Mouse (Mus musculus) midbrain, embryonic 14.5 days (tissue): ENCODE results near the gene Rbl1. TPM values are rescaled to one million over a fixed set of nuclear protein-coding genes. Genes with fewer than 3 reads are reported as not detected.

Source experiments
- ATAC-seq: fragments of 200-750 bp; cut with Nextera tagmentation; 2 replicates; pipeline ENCODE4 v1.8.0; 2017; ENCODE audit warnings: moderate number of reproducible peaks, moderate library complexity; ENCODE audit not compliant: low FRiP score, low TSS enrichment
- DNase-seq: peaks from one replicate; pipeline ENCODE4 v3.0.0-alpha.2; 2015
- H3K27ac ChIP-seq: fragments of 300-500 bp; sonication (generic); replicated peaks from 2 replicates; pipeline ENCODE4 v1.5.1; 2014; ENCODE audit warnings: mild to moderate bottlenecking, low read depth, low read length, moderate library complexity
- H3K27me3 ChIP-seq: fragments of 300-500 bp; sonication (generic); 2 replicates; pipeline ENCODE4 v1.6.1; 2014; ENCODE audit warnings: low read length, control low read depth, mixed read lengths; ENCODE audit not compliant: control insufficient read depth, insufficient read depth
- H3K36me3 ChIP-seq: fragments of 300-500 bp; sonication (generic); 2 replicates; pipeline ENCODE4 v1.6.1; 2014; ENCODE audit warnings: low read length, control low read depth; ENCODE audit not compliant: control insufficient read depth, insufficient read depth
- H3K4me1 ChIP-seq: fragments of 300-500 bp; sonication (generic); 2 replicates; pipeline ENCODE4 v1.6.1; 2014; ENCODE audit warnings: mild to moderate bottlenecking, antibody characterized with exemption, low read length, control low read depth; ENCODE audit not compliant: control insufficient read depth, insufficient read depth
- H3K4me2 ChIP-seq: fragments of 300-500 bp; sonication (generic); 2 replicates; pipeline ENCODE4 v1.6.1; 2014; ENCODE audit warnings: mild to moderate bottlenecking, low read length, moderate library complexity
- H3K4me3 ChIP-seq: fragments of 300-500 bp; sonication (generic); replicated peaks from 2 replicates; pipeline ENCODE4 v1.5.1; 2014; ENCODE audit warnings: low read depth, low read length
- H3K9ac ChIP-seq: fragments of 300-500 bp; sonication (generic); replicated peaks from 2 replicates; pipeline ENCODE4 v1.6.1; 2014; ENCODE audit warnings: mild to moderate bottlenecking, low read length, moderate library complexity
- H3K9me3 ChIP-seq: fragments of 300-500 bp; sonication (generic); 2 replicates; pipeline ENCODE4 v1.6.1; 2016; ENCODE audit warnings: low read length, control low read depth, mixed read lengths; ENCODE audit not compliant: control insufficient read depth
- WGBS: fragments of 180-500 bp; shearing (Covaris S2); extraction: QIAGEN DNeasy Blood & Tissue Kit; methylation state at CpG from one replicate; pipeline ENCODE4 v1.1.7; 2014; 5-methylcytosine and 5-hydroxymethylcytosine counted together
- polyA plus RNA-seq: library from polyadenylated mRNA; unstranded; fragments of >200 nt; fragmentation: Nextera tagmentation; extraction: Ambion mirVana; gene quantifications from 2 replicates; pipeline ENCODE4 v1.2.1, GENCODE M21; 2014

Gene Rbl1
- polyA plus RNA-seq, 1 experiment from 2014 or later, result 10.8 TPM

DNA sequence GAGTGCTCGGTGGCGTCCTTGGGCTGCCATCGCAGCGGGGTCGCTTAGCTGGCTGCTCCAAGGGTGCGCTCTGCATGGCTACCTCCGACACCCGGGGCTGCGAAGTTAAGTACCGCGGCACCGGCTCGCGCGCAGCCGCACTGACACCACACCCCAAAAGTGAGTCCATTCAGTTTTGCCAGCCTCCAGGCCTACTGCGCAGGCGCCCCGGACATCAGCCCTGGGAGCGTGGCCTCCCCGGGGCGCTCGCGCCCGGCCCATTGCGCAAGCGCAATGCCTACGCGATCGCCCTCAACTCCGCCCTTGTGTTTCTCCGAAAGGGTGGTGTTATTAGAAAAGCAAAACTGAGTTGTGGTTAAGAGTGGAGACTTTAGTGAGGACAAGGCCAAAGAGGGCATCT, 69.3 kb downstream of the Rbl1 start, which contains the start of gene Samhd1:
Samhd1 (minus strand) TSS at position 252 of the 400 bp plus-strand sequence.
- Histone ChIP-seq H3K27ac (peak within 1 kb of the TSS; percentile 52; the same call in 1 of the 2 replicates), H3K9me3 (peaks cover 4% of the 10 kb centered on the region; the same call in 1 of the 2 replicates), H3K4me1 (peaks cover 5% of the 10 kb centered on the region; the same call in 1 of the 2 replicates), H3K4me2 (peak within 1 kb of the TSS; percentile 97), H3K4me3 (peak within 1 kb of the TSS; percentile 63), H3K36me3 (no peaks in the 10 kb centered on the region), H3K27me3 (no peaks in the 10 kb centered on the region), H3K9ac (peak within 1 kb of the TSS; percentile 66)
- ATAC-seq, result peak; percentile 89
- under 1% methylated on average over 32 of the region's 32 CpGs for WGBS
- DNase-seq, result peak; percentile 96

DNA sequence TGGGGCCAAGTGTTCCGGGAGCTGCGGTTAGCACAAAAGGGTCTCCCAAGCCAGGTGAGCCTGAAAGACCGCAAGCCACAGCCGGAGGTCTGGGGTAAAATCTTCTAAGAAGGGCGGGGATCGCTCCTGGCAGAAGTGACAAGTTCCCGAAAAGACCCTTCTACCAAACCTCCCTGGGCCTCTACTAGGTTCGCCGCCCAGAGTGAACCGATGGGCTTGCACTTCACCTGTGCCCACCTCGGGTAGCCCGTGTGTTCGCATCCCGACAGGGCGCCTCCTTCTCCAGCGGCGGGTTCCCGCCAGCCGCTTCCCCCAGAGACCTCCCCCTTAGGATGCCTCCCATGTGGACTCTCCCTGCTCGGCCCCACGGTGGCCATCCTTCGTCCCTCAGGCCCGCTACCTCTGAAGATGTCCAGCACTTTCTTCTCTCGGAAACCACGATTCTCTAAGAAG, 69.8 kb downstream of the Rbl1 start:
- Histone ChIP-seq H3K4me2 (peak overlapping the region; percentile 97), H3K27ac (peak overlapping the region; percentile 52; the same call in 1 of the 2 replicates), H3K4me3 (peak overlapping the region; percentile 63), H3K4me1 (peaks cover 5% of the 10 kb centered on the region; the same call in 1 of the 2 replicates), H3K36me3 (no peaks in the 10 kb centered on the region), H3K27me3 (no peaks in the 10 kb centered on the region), H3K9me3 (no peaks in the 10 kb centered on the region), H3K9ac (peak overlapping the region; percentile 66)
- WGBS, result under 1% methylated on average over 25 of the region's 25 CpGs
- ATAC-seq (0 out of 2 replicates have a peak, but pooled peaks have one; percentile 37), DNase-seq (no peak)

DNA sequence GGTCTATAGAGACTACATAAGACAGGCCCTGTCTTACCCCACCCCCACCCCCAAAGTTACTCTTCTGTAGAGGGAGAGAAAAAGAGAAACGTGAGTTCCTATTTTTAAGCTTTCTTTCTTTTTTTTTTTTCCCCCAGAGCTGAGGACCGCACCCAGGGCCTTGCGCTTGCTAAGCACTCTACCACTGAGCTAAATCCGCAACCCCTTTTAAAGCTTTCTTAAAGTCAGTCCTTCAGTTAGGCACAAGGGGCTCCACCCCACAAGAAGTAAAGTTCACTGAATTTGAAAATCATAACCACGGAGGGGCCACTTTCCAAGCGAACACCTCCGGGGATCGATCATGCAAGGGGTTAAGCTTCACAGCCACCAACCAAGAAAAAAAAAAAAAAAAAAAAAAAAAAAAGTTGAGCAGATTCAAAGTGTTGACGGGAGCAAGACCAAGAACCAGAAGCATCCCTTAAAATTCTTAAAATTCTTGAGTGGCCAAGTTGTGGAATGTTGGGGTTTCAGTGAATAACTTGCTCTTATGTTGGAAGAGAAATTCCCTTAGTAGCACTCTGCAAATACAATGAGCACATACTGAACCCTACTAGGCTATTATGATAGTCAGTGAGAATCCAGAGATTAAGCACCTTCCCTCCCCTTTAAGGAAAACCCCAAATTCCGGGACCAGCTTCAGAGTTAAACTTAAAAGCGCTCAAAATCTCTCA, 70.4 kb downstream of the Rbl1 start:
- Histone ChIP-seq H3K9me3 (no peaks in the 10 kb centered on the region), H3K27me3 (no peaks in the 10 kb centered on the region), H3K4me1 (peaks cover 5% of the 10 kb centered on the region; the same call in 1 of the 2 replicates), H3K27ac (no peak overlapping the region), H3K4me3 (peak overlapping the region; percentile 63), H3K9ac (peak overlapping the region; percentile 66; the same call in 1 of the 2 replicates), H3K4me2 (peak overlapping the region; percentile 97), H3K36me3 (no peaks in the 10 kb centered on the region)
- peak; percentile 2 for DNase-seq
- WGBS, result 14% methylated on average over 11 of the region's 11 CpGs
- ATAC-seq, result no peak

DNA sequence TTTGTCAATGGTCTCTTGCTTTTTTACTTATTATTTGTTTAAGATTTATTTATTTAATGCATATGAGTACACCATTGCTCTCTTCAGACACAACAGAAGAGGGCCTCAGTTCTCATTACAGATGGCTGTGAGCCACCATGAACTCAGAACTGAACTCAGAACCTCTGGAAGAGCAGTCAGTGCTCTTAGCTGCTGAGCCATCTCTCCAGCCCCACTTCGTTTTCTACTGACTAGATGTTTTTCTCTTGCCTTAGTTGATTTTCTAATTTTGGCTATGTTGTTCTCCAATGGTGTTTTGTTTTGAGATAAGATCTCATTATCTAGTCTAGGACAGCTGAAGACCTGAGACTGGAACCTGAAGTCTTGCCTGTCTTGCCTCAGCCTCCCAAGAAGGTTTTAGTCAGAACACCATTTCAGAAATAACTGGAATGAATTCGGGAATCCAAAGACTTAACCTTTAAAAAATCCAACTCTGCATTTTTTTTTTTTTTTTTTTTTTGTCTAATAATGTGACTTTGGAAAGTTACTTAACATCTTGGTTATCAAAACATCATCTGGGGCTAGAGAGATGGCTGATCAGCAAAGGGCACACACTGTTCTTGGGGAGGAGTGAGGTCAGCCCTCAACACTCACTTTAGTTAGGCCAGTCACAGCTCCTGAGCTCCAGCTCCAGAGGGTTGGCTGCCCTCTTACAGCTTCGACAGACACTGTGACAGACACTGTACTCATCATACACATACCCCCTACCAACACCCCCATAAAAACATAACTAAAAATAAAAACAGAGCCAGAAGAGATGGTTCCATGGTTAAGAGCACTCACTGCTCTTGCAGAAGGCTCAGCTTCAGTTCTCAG, 71.4 kb downstream of the Rbl1 start:
- Histone ChIP-seq H3K27ac (no peak overlapping the region), H3K27me3 (no peaks in the 10 kb centered on the region), H3K9me3 (no peaks in the 10 kb centered on the region), H3K9ac (no peak overlapping the region), H3K36me3 (no peaks in the 10 kb centered on the region), H3K4me2 (no peak overlapping the region), H3K4me3 (no peak overlapping the region), H3K4me1 (peaks cover 5% of the 10 kb centered on the region; the same call in 1 of the 2 replicates)
- WGBS, result 91% methylated on average over 3 of the region's 3 CpGs
- DNase-seq (no peak), ATAC-seq (no peak)

DNA sequence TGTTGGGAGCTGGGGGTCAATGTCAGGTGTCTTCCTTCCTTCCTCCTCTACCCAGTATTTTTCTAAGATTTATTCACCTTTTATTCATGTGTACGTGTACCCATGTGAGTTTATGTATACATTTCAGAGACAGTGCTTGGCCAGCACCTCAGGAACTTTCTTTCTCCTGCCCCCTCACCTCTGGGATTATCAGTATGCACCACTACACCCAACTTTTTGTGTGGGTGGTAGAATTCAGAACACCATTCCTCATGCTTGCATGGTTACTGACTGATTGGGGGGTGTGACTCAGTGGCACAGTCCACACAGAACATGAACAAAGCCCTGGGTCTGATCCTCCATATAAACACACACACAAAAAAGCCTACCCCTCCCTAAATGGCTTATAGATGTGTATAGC, 72.2 kb downstream of the Rbl1 start:
- H3K27ac ChIP-seq, result no peak overlapping the region
- H3K4me1 ChIP-seq, result peaks cover 5% of the 10 kb centered on the region; the same call in 1 of the 2 replicates
- no peaks in the 10 kb centered on the region for H3K27me3 ChIP-seq
- ATAC-seq, result no peak
- H3K4me2 ChIP-seq, result no peak overlapping the region
- 93% methylated on average over 1 of the region's 1 CpGs for WGBS
- H3K36me3 ChIP-seq, result no peaks in the 10 kb centered on the region
- DNase-seq, result no peak
- no peaks in the 10 kb centered on the region for H3K9me3 ChIP-seq
- H3K4me3 ChIP-seq, result no peak overlapping the region
- H3K9ac ChIP-seq, result no peak overlapping the region

DNA sequence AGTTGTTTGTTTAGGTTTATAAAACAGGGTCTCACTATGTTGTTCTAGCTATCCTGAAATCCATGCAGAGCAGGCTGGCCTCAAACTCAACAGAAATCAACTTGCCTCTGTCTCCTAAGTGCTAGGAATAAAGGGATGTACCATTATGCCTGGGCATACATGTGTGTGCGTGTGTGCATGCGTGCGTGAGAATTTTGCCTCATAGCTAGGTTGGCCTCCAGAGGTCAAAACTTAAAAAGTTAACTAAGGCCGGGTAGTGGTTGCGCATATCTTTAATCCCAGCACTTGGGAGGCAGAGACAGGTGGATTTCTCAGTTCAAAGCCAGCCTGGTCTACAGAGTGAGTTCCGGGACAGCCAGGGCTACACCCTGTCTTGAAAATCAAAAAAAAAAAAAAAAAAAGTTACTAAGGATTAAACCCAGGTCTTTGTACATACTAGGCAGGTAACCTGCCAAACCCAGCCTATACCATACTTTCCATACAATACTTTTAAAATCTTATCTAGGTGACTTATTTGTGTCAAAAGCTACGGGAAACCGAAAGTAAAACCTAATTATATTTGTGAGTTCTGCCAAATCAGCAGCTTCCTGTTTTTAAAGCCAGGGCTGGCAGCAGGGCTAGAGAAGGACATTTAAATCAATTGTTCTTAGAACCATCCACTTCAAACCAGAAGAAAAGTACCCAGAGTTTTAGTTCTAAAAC, 73.4 kb downstream of the Rbl1 start:
- ATAC-seq, result no peak
- Histone ChIP-seq H3K9ac (no peak overlapping the region), H3K36me3 (0 out of 2 replicates have a peak, but pooled peaks cover 2% of the 10 kb centered on the region), H3K9me3 (no peaks in the 10 kb centered on the region), H3K4me2 (no peak overlapping the region), H3K27ac (no peak overlapping the region), H3K4me3 (no peak overlapping the region), H3K27me3 (no peaks in the 10 kb centered on the region), H3K4me1 (peaks cover 5% of the 10 kb centered on the region; the same call in 1 of the 2 replicates)
- 94% methylated on average over 8 of the region's 8 CpGs for WGBS
- DNase-seq, result no peak

DNA sequence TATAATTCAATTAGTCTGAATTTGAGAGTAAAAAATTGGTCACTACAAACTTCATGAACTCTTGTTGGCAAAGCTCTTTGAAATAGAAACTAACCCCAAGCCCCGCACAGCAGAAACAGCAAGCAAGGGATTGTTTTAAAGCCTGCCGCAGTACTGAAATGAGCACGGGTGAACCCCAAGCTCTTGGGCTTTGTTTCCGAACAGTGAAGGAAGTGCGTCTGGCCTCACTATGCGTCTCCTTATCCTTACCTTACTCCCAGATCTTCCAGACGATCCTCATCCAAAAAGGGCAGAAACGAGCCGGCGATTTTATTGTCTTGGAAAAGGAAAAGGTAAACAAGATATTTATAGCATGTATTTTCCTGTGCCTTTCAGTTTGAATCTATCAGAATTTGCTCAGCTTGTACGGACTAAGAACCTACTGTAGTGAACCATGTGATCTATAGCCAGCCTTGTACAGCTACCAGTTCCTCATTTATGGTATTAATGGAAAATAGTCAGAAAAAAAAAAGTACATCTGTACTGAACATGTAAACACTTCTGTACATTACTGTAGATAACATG, 74.7 kb downstream of the Rbl1 start:
- no peaks in the 10 kb centered on the region for H3K9me3 ChIP-seq
- H3K36me3 ChIP-seq, result 0 out of 2 replicates have a peak, but pooled peaks cover 2% of the 10 kb centered on the region
- ATAC-seq (no peak), DNase-seq (no peak)
- 87% methylated on average over 11 of the region's 11 CpGs for WGBS
- no peak overlapping the region for H3K27ac ChIP-seq
- peaks cover 5% of the 10 kb centered on the region; the same call in 1 of the 2 replicates for H3K4me1 ChIP-seq
- H3K27me3 ChIP-seq, result no peaks in the 10 kb centered on the region
- no peak overlapping the region for H3K9ac ChIP-seq
- no peak overlapping the region for H3K4me2 ChIP-seq
- no peak overlapping the region for H3K4me3 ChIP-seq

DNA sequence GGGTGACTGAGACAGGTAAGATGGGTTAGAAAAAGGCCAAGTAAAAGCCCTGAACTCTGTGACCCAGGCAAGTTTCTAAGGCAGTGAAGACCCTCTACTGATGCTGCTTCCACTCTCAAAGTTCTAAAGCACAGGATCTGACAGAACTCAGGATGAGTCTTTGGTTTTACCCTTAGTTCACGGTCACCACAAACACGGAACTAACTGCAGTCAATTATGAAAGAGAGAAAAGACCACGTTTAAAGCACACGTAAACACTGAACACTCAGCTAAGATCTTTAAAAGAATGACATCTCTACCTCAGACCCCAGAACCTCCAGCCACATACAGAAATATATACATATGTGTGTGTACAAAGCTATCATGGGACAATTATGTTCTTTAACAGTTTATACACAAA, 75.2 kb downstream of the Rbl1 start:
- H3K27me3 ChIP-seq, result no peaks in the 10 kb centered on the region
- H3K4me3 ChIP-seq, result no peak overlapping the region
- peaks cover 1% of the 10 kb centered on the region; the same call in 1 of the 2 replicates for H3K4me1 ChIP-seq
- ATAC-seq (no peak), DNase-seq (no peak)
- no peak overlapping the region for H3K9ac ChIP-seq
- 98% methylated on average over 4 of the region's 4 CpGs for WGBS
- H3K4me2 ChIP-seq, result no peak overlapping the region
- H3K27ac ChIP-seq, result no peak overlapping the region
- 0 out of 2 replicates have a peak, but pooled peaks cover 2% of the 10 kb centered on the region for H3K36me3 ChIP-seq
- H3K9me3 ChIP-seq, result no peaks in the 10 kb centered on the region
